Mouse (Mus musculus) frontal cortex, postnatal 36 days (tissue): Measurements from ENCODE around the gene Rnf135.
"Not testable (repeated sequence)": the region's sequence is repeated elsewhere in the genome, so short reads cannot be mapped to it uniquely, and the experiment has no call there.

Source experiments
- DNase-seq, 2 experiments: peaks; one replicate each; pipeline ENCODE4 v3.0.0; 2022; ENCODE audit warnings: low spot score in 2 of 2

The Rnf135 gene

GRCm38 (mm10) chr11:80183705-80184255 is at the start of gene Rnf135:
TSS of gene Rnf135 (plus strand) at chr11:80183851.
- peak; percentile 72 to 73 for DNase-seq

- DNase-seq: no peak
These were observed 48.9 kb upstream of the Rnf135 start for GRCm38 (mm10) chr11:80134744-80135143.

GRCm38 (mm10) chr11:80135954-80136683 is 47.5 kb upstream of the Rnf135 start:
- DNase-seq: no peak

- DNase-seq: no peak
These were observed 46.9 kb upstream of the Rnf135 start for GRCm38 (mm10) chr11:80136786-80137185.

- no peak for DNase-seq
These were observed 45.9 kb upstream of the Rnf135 start for GRCm38 (mm10) chr11:80137773-80138172.

- peak; percentile 87 to 88 for DNase-seq
These were observed 41.7 kb upstream of the Rnf135 start, which contains the start of gene Tefm for GRCm38 (mm10) chr11:80141825-80142521. TSS of gene Tefm (minus strand) at chr11:80142175.

- no peak for DNase-seq
These were observed 40.8 kb upstream of the Rnf135 start for GRCm38 (mm10) chr11:80142872-80143271.

GRCm38 (mm10) chr11:80145787-80146275 is 37.8 kb upstream of the Rnf135 start:
- no peak for DNase-seq

- no peak for DNase-seq
These were observed 35.9 kb upstream of the Rnf135 start for GRCm38 (mm10) chr11:80147748-80148147.

- DNase-seq: no peak
These were observed 35.3 kb upstream of the Rnf135 start for GRCm38 (mm10) chr11:80148313-80148712.

- DNase-seq: not testable (repeated sequence)
These were observed 34.7 kb upstream of the Rnf135 start for GRCm38 (mm10) chr11:80148974-80149373.

- no peak for DNase-seq
These were observed 34.1 kb upstream of the Rnf135 start for GRCm38 (mm10) chr11:80149412-80150023.

GRCm38 (mm10) chr11:80150566-80150965 is 33.1 kb upstream of the Rnf135 start:
- no peak for DNase-seq

- DNase-seq: no peak
These were observed 32.1 kb upstream of the Rnf135 start for GRCm38 (mm10) chr11:80151541-80151940.

- DNase-seq: no peak
These were observed 31.3 kb upstream of the Rnf135 start for GRCm38 (mm10) chr11:80152376-80152775.

GRCm38 (mm10) chr11:80153857-80154495 is 29.7 kb upstream of the Rnf135 start, which contains the start of gene Adap2:
TSS of gene Adap2 (plus strand) at chr11:80154105.
- DNase-seq: peak; percentile 59 to 61

GRCm38 (mm10) chr11:80154501-80154900 is 29.1 kb upstream of the Rnf135 start:
- DNase-seq: no peak

- no peak for DNase-seq
These were observed 28.1 kb upstream of the Rnf135 start for GRCm38 (mm10) chr11:80155541-80155940.

- no peak for DNase-seq
These were observed 27.7 kb upstream of the Rnf135 start for GRCm38 (mm10) chr11:80155961-80156360.

- no peak for DNase-seq
These were observed 26.8 kb upstream of the Rnf135 start for GRCm38 (mm10) chr11:80156841-80157240.

- DNase-seq: no peak
These were observed 24.6 kb upstream of the Rnf135 start for GRCm38 (mm10) chr11:80159018-80159417.

GRCm38 (mm10) chr11:80161041-80161440 is 22.6 kb upstream of the Rnf135 start:
- DNase-seq: no peak
